Mouse (Mus musculus) megakaryocyte, embryonic 14.5 days (primary cell): ENCODE measurements around the gene Tsg101.

ENCODE experiments used
- FLI1 ChIP-seq: IDR thresholded peaks from 2 replicates; pipeline ENCODE4 v1.6.1; 2012; ENCODE audit warnings: low read length, inconsistent platforms, mixed read lengths
- GATA1 ChIP-seq: IDR thresholded peaks from 3 replicates; pipeline ENCODE4 v1.6.1; 2012; ENCODE audit warnings: mixed read lengths, low read length, inconsistent platforms, borderline replicate concordance

DNA sequence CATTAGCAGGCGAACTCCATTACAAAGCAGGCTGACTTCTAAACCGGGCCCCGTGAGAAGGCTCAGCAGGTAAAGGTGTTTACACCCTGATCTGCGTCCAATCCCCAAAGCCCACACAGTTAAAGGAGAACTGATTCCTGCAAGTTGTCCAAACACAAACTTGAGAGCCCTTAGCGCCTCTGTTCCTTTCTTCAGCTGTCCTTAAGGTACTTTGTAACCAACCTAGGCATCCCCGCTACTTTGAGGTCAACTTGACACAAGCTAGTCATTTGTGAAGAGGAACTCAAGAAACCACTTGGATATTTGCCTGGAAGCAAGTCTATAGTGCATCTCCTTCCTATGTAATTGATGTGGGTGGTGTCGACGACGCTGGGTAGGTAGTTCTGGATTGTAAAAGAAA, 62.3 kb downstream of the Tsg101 start:
- no peak for TF ChIP-seq GATA1
- TF ChIP-seq FLI1: no peak
